Mouse (Mus musculus) kidney, postnatal 10 days (tissue): ENCODE data around the gene Taz.

Experiments used
- DNase-seq: peaks from one replicate; pipeline ENCODE4 v3.0.0; 2021; ENCODE audit warnings: mixed read lengths

The Taz gene

GRCm38 (mm10) chrX:74281732-74282394 is at the start of gene Taz, which contains the start of gene Dnase1l1:
Taz (plus strand) TSS chrX:74281912.
Dnase1l1 (minus strand) TSS chrX:74282337.
- peak; percentile 88 for DNase-seq

GRCm38 (mm10) chrX:74233196-74233595 is 48.5 kb upstream of the Taz start:
- no peak for DNase-seq

- no peak for DNase-seq
Measured at GRCm38 (mm10) chrX:74240332-74240731, 41.4 kb upstream of the Taz start.

GRCm38 (mm10) chrX:74243396-74243795 is 38.3 kb upstream of the Taz start:
- DNase-seq = peak; percentile 52

GRCm38 (mm10) chrX:74243807-74244206 is 37.9 kb upstream of the Taz start:
- DNase-seq = no peak

GRCm38 (mm10) chrX:74244614-74245083 is 37.1 kb upstream of the Taz start:
- DNase-seq = peak; percentile 74

- DNase-seq = no peak
Measured at GRCm38 (mm10) chrX:74245107-74245506, 36.6 kb upstream of the Taz start.

- peak; percentile 90 for DNase-seq
Measured at GRCm38 (mm10) chrX:74245687-74246086, 36.0 kb upstream of the Taz start.

- DNase-seq = peak; percentile 91
Measured at GRCm38 (mm10) chrX:74246213-74246681, 35.5 kb upstream of the Taz start.

GRCm38 (mm10) chrX:74246693-74247092 is 35.0 kb upstream of the Taz start:
- DNase-seq = no peak

GRCm38 (mm10) chrX:74248651-74249050 is 33.1 kb upstream of the Taz start:
- DNase-seq = peak; percentile 84

GRCm38 (mm10) chrX:74249615-74250014 is 32.1 kb upstream of the Taz start, which contains the start of gene Flna:
Flna (minus strand) TSS chrX:74249820.
- DNase-seq = peak; percentile 85

- DNase-seq = peak; percentile 92
Measured at GRCm38 (mm10) chrX:74254153-74254887, 27.4 kb upstream of the Taz start, which contains the start of gene Emd. Emd (plus strand) TSS chrX:74254687.

GRCm38 (mm10) chrX:74254888-74255565 is 26.7 kb upstream of the Taz start:
- DNase-seq = no peak

- no peak for DNase-seq
Measured at GRCm38 (mm10) chrX:74257746-74258145, 24.0 kb upstream of the Taz start.

GRCm38 (mm10) chrX:74269736-74270061 is 12.0 kb upstream of the Taz start:
- no peak for DNase-seq

- peak; percentile 92 for DNase-seq
Measured at GRCm38 (mm10) chrX:74270062-74270901, 11.4 kb upstream of the Taz start, which contains the start of gene Rpl10. Rpl10 (plus strand) TSS chrX:74270812.

- peak; percentile 51 for DNase-seq
Measured at GRCm38 (mm10) chrX:74270902-74271551, 10.7 kb upstream of the Taz start.

GRCm38 (mm10) chrX:74273422-74274322 is 8.0 kb upstream of the Taz start:
- no peak for DNase-seq

GRCm38 (mm10) chrX:74277916-74278315 is 3.8 kb upstream of the Taz start:
- no peak for DNase-seq
